In genomic region chr17:26650451-26651363, GRCm38 (mm10) we compare ENCODE assay signal across 10 mouse cellular contexts. TPM values are rescaled to one million over a fixed set of nuclear protein-coding genes. Genes with fewer than 3 reads are reported as not detected.
A peak's percentile ranks its signal among the peaks of the same experiment; 100 is the strongest.
DNase-seq lines count a peak whose midpoint lies in the region; ATAC-seq lines count a peak whose summit lies in the region.
"Had no signal": no experiment of that assay in that cellular context is flagged by ENCODE, and none has a peak within 500 bp of the region (broad histone marks: within the 10 kb centered on the region; RNA-seq: fewer than 3 reads in every experiment).

No protein-coding gene starts in this region.

- no peaks in the 10 kb centered on the region for H3K27me3 ChIP-seq in heart, embryonic 12.5 days (replicated peaks)
- H3K27me3 ChIP-seq in neural tube, embryonic 11.5 days (ENCODE audit: control insufficient read depth, insufficient read depth, low read length), result no peaks in the 10 kb centered on the region
- H3K27me3 ChIP-seq: neural tube, embryonic 12.5 days had no signal

- 58% methylated on average over 14 of the region's 14 CpGs for WGBS in heart, embryonic 12.5 days
- WGBS in neural tube, embryonic 11.5 days, result 83% methylated on average over 14 of the region's 14 CpGs

- no peak overlapping the region for H3K4me2 ChIP-seq in heart, embryonic 12.5 days
- H3K4me2 ChIP-seq in neural tube, embryonic 11.5 days (ENCODE audit: low read depth), result no peak overlapping the region
- H3K4me2 ChIP-seq: neural tube, embryonic 12.5 days had no signal

- H3K9ac ChIP-seq in heart, embryonic 12.5 days, result 0 out of 2 replicates have a peak overlapping the region, but pooled peaks have one; percentile 19
- H3K9ac ChIP-seq in neural tube, embryonic 11.5 days (ENCODE audit: low read length), result no peak overlapping the region
- H3K9ac ChIP-seq: neural tube, embryonic 12.5 days had no signal

- no peak for ATAC-seq in heart, embryonic 12.5 days (ENCODE audit: insufficient number of reproducible peaks, low FRiP score)
- no peak for ATAC-seq in neural tube, embryonic 11.5 days (ENCODE audit: insufficient read depth, low FRiP score, low TSS enrichment)

- intact Hi-C loops in gastrocnemius, postnatal 14 days (cut with DNase I; ENCODE audit: low total_unique reads), result no loop called here

- no peak overlapping the region for H3K4me3 ChIP-seq in heart, embryonic 12.5 days
- H3K4me3 ChIP-seq in neural tube, embryonic 11.5 days (ENCODE audit: low read depth, low read length), result no peak overlapping the region
- H3K4me3 ChIP-seq: erythroblast, embryonic 14.5 days; neural tube, embryonic 12.5 days had no signal

- peaks cover 37% of the 10 kb centered on the region for H3K4me1 ChIP-seq in heart, embryonic 12.5 days (replicated peaks)
- H3K4me1 ChIP-seq in neural tube, embryonic 11.5 days (ENCODE audit: control insufficient read depth, insufficient read depth, low read length), result no peaks in the 10 kb centered on the region
- H3K4me1 ChIP-seq: neural tube, embryonic 12.5 days had no signal

- no peak for DNase-seq in heart, adult 9 months (ENCODE audit: low spot score in 2 of 2)
- peak; percentile 29 for DNase-seq in neural tube, embryonic 11.5 days (ENCODE audit: low spot score)
- DNase-seq in neural tube, embryonic 10.5 days (ENCODE audit: extremely low spot score, low spot score), result no peak
- peak; percentile 57 for DNase-seq in gastrocnemius, postnatal 14 days
- DNase-seq in ovary, postnatal 36 days (ENCODE audit: low spot score), result no peak
- no peak for DNase-seq in spleen, postnatal 10 days (ENCODE audit: low spot score in 2 of 2)
- DNase-seq in thymus, postnatal 25 days, result no peak

- H3K27ac ChIP-seq in heart, embryonic 12.5 days (ENCODE audit: poor library complexity, severe bottlenecking), result peak overlapping the region; percentile 73
- no peak overlapping the region for H3K27ac ChIP-seq in neural tube, embryonic 11.5 days (ENCODE audit: low read depth, low read length)
- H3K27ac ChIP-seq: neural tube, embryonic 12.5 days had no signal

- no peaks in the 10 kb centered on the region for H3K9me3 ChIP-seq in heart, embryonic 12.5 days (replicated peaks)
- no peaks in the 10 kb centered on the region for H3K9me3 ChIP-seq in neural tube, embryonic 11.5 days (ENCODE audit: control insufficient read depth, low read length)
- H3K9me3 ChIP-seq: neural tube, embryonic 12.5 days had no signal

- peaks cover 62% of the 10 kb centered on the region for H3K36me3 ChIP-seq in heart, embryonic 12.5 days
- H3K36me3 ChIP-seq in neural tube, embryonic 11.5 days (ENCODE audit: control insufficient read depth, insufficient read depth, low read length), result no peaks in the 10 kb centered on the region

RNA-seq across cellular contexts. Expression of gene Atp6v0e, which starts 12.3 kb away (rescaled TPM):
- polyA plus RNA-seq in heart, embryonic 12.5 days (2016; fragmentation: Nextera tagmentation; extraction: Ambion mirVana), result 176 and 193 TPM in 2 replicates
- polyA plus RNA-seq in neural tube, embryonic 11.5 days (2014; fragmentation: Nextera tagmentation; extraction: Ambion mirVana), result 107 and 122 TPM in 2 replicates
- 10 to 100 TPM; 37.4 to 40.8 TPM for total RNA-seq in gastrocnemius, postnatal 14 days (2021)

Comparison
In these comparisons a context has a peak if more than half of its experiments do, and no peak if none do; other contexts are left out.
1. DNase-seq: peak in neural tube, embryonic 11.5 days (single experiment) and gastrocnemius, postnatal 14 days (single experiment); none in heart, adult 9 months (0 of 2), neural tube, embryonic 10.5 days (single experiment), ovary, postnatal 36 days (single experiment), spleen, postnatal 10 days (0 of 2) and thymus, postnatal 25 days (single experiment).